Mouse (Mus musculus) forebrain, embryonic 14.5 days (tissue): ENCODE measurements around the gene Bclaf1. TPM values are rescaled to one million over a fixed set of nuclear protein-coding genes. Genes with fewer than 3 reads are reported as not detected.

Experiments
- ATAC-seq: fragments of 200-750 bp; cut with Nextera tagmentation; 2 replicates; pipeline ENCODE4 v1.8.0; 2017; ENCODE audit warnings: mild to moderate bottlenecking, moderate library complexity
- DNase-seq: peaks from one replicate; pipeline ENCODE4 v3.0.0-alpha.2; 2015; ENCODE audit warnings: low spot score
- H3K27ac ChIP-seq: fragments of 300-500 bp; sonication (generic); 2 replicates; pipeline ENCODE4 v1.5.1; 2014; ENCODE audit warnings: low read depth, mild to moderate bottlenecking, control low read depth, low read length, moderate library complexity
- H3K27me3 ChIP-seq: fragments of 300-500 bp; sonication (generic); replicated peaks from 2 replicates; pipeline ENCODE4 v1.6.1; 2014; ENCODE audit warnings: low read length, control low read depth, mixed read lengths; ENCODE audit not compliant: control insufficient read depth, insufficient read depth
- H3K36me3 ChIP-seq: fragments of 300-500 bp; sonication (generic); 2 replicates; pipeline ENCODE4 v1.6.1; 2014; ENCODE audit warnings: low read length, control low read depth; ENCODE audit not compliant: control insufficient read depth, insufficient read depth
- H3K4me1 ChIP-seq: fragments of 300-500 bp; sonication (generic); 2 replicates; pipeline ENCODE4 v1.6.1; 2014; ENCODE audit warnings: antibody characterized with exemption, low read length, control low read depth; ENCODE audit not compliant: control insufficient read depth, insufficient read depth
- H3K4me2 ChIP-seq: fragments of 300-500 bp; sonication (generic); 2 replicates; pipeline ENCODE4 v1.6.1; 2014; ENCODE audit warnings: mild to moderate bottlenecking, control low read depth, low read length
- H3K4me3 ChIP-seq: fragments of 300-500 bp; sonication (generic); 2 replicates; pipeline ENCODE4 v1.5.1; 2014; ENCODE audit warnings: low read depth, low read length, control low read depth
- H3K9ac ChIP-seq: fragments of 300-500 bp; sonication (generic); 2 replicates; pipeline ENCODE4 v1.6.1; 2014; ENCODE audit warnings: mild to moderate bottlenecking, low read length, control low read depth, moderate library complexity
- H3K9me3 ChIP-seq: fragments of 300-500 bp; sonication (generic); replicated peaks from 2 replicates; pipeline ENCODE4 v1.6.1; 2016; ENCODE audit warnings: low read length, control low read depth, mixed read lengths; ENCODE audit not compliant: control insufficient read depth
- WGBS: fragments of 180-500 bp; shearing (Covaris S2); extraction: QIAGEN DNeasy Blood & Tissue Kit; methylation state at CpG from one replicate; pipeline ENCODE4 v1.1.7; 2014; 5-methylcytosine and 5-hydroxymethylcytosine counted together
- polyA plus RNA-seq: library from polyadenylated mRNA; unstranded; fragments of >200 nt; fragmentation: Nextera tagmentation; extraction: Ambion mirVana; gene quantifications from 2 replicates; pipeline ENCODE4 v1.2.1, GENCODE M21; 2014

The Bclaf1 gene
- polyA plus RNA-seq = 137 and 143 TPM in 2 replicates

DNA sequence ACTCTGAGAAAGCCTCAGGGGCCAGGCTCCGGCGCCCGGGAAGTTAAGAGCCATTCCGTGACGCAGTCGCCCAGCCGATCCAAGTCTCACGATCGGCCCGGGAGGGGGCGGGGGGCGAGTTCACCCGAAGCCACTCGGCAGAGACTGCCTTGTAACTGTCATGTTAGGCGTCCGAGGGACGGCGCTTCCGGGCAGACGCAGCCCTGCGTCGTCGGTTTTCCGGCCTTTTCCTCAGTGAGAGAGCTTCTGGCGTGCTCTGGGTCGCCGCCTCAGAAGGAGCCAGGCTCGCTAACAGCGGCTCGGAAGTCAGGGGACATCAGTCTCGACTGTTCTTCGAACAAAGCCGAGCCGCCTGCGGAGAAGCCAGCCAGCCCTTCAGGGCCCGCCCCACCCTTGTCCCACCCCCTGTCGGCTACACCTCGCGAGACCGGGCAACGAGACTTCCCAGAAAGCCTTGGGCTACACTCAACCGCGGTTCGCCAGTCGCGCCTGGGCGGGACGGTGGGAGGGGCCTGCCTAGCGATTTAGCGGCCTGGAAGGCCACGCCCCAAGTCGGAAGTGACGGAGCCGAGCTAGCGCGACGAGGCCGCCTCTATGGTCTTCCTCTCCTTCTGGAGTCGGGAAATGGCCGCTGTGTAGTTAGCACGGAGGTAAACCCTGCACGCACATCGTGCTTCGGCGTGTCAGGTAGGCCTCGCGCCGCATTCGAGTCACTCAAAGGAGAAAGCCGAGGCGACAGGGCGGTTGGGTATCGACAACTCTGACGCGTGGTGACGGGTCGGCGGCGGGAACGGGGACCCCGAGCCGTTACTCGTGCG, at the start of gene Bclaf1:
TSS of gene Bclaf1 (plus strand) at position 552 of the 818 bp plus-strand sequence.
- H3K4me3 ChIP-seq = peak within 1 kb of the TSS; percentile 81
- peak; percentile 100 for DNase-seq
- peak within 1 kb of the TSS; percentile 82 for H3K4me2 ChIP-seq
- no peaks in the 10 kb centered on the region for H3K9me3 ChIP-seq
- H3K4me1 ChIP-seq = peaks cover 14% of the 10 kb centered on the region
- H3K36me3 ChIP-seq = no peaks in the 10 kb centered on the region
- peak within 1 kb of the TSS; percentile 92 for H3K9ac ChIP-seq
- H3K27ac ChIP-seq = peak within 1 kb of the TSS; percentile 100
- under 1% methylated on average over 83 of the region's 84 CpGs for WGBS
- peak; percentile 98 for ATAC-seq
- H3K27me3 ChIP-seq = no peaks in the 10 kb centered on the region

DNA sequence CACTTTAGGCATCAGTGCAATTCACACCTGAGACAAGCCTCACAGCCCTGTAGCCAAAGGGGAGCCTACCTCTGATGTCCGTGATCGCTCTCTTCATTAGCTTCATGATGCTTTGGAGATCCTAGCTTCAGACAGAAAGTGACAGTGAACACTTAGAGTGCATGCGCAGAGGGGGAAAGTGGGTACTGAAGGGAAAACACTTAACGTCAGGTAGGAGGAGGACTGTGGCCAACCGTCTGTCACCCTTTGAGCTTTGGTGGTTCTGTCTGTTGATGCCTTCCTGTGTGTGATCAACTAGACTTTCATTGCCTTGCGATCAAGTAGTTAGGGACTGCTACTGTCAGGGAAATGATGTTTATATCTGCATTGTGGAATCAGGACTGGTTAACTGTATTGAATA, 49.4 kb upstream of the Bclaf1 start:
- no peaks in the 10 kb centered on the region for H3K9me3 ChIP-seq
- DNase-seq (no peak), ATAC-seq (no peak)
- H3K4me1 ChIP-seq = no peaks in the 10 kb centered on the region
- H3K4me3 ChIP-seq = no peak overlapping the region
- H3K9ac ChIP-seq = no peak overlapping the region
- H3K36me3 ChIP-seq = no peaks in the 10 kb centered on the region
- 93% methylated on average over 6 of the region's 6 CpGs for WGBS
- no peak overlapping the region for H3K4me2 ChIP-seq
- no peaks in the 10 kb centered on the region for H3K27me3 ChIP-seq
- H3K27ac ChIP-seq = no peak overlapping the region

GRCm38 (mm10) chr10:20264479-20264878, 47.8 kb upstream of the Bclaf1 start:
- no peak overlapping the region for H3K27ac ChIP-seq
- H3K4me3 ChIP-seq = no peak overlapping the region
- H3K4me1 ChIP-seq = no peaks in the 10 kb centered on the region
- DNase-seq (no peak), ATAC-seq (no peak)
- H3K4me2 ChIP-seq = no peak overlapping the region
- no peaks in the 10 kb centered on the region for H3K27me3 ChIP-seq
- 74% methylated on average over 7 of the region's 7 CpGs for WGBS
- H3K9me3 ChIP-seq = no peaks in the 10 kb centered on the region
- no peak overlapping the region for H3K9ac ChIP-seq
- no peaks in the 10 kb centered on the region for H3K36me3 ChIP-seq

DNA sequence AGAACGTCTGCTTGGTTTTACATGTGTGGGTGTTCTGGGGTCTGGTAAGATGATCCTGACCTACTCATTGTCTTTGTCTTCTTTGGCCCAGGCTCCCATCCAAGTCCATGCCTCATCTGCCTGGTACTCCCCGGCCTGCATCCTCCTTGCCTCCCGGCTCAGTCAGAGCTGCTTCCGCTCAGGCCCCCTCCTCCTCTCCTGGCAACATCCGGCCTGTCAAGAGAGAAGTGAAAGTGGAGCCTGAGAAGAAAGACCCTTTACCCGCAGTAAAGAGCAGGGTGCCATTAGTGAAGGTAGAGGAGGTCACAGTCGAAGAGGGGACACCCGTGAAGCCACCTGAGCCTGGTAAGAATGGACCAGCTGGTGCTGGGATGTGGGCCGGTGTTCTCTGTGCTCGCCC, 45.2 kb upstream of the Bclaf1 start:
- Histone ChIP-seq H3K4me1 (no peaks in the 10 kb centered on the region), H3K4me2 (no peak overlapping the region), H3K27me3 (no peaks in the 10 kb centered on the region), H3K9me3 (no peaks in the 10 kb centered on the region), H3K36me3 (no peaks in the 10 kb centered on the region), H3K9ac (no peak overlapping the region), H3K4me3 (no peak overlapping the region), H3K27ac (no peak overlapping the region)
- 79% methylated on average over 10 of the region's 10 CpGs for WGBS
- ATAC-seq (no peak), DNase-seq (no peak)

DNA sequence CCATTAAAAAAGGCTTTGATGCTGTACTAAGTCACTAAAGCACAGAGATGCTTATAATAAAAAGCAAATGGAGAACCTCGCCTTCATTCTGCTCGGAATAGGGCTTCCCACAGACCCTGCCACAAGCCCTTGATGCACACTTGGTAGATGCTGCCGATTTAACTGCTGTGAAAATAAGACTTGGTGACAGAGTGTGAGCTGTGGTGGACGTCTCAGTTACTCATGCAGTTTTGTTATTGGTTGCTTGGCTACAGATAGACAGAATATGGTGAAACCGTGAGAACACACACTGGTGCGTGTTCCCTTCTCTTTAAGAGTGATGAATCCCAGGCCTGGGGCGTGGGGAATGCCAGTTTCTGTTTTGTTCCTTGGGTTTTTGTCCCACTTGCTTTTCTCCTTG, 43.3 kb upstream of the Bclaf1 start:
- H3K4me3 ChIP-seq = no peak overlapping the region
- no peak for ATAC-seq
- 50% methylated on average over 7 of the region's 7 CpGs for WGBS
- DNase-seq = no peak
- no peak overlapping the region for H3K4me2 ChIP-seq
- H3K27ac ChIP-seq = no peak overlapping the region
- no peaks in the 10 kb centered on the region for H3K4me1 ChIP-seq
- no peaks in the 10 kb centered on the region for H3K36me3 ChIP-seq
- no peak overlapping the region for H3K9ac ChIP-seq
- H3K27me3 ChIP-seq = no peaks in the 10 kb centered on the region
- H3K9me3 ChIP-seq = no peaks in the 10 kb centered on the region

GRCm38 (mm10) chr10:20272380-20272779, 39.9 kb upstream of the Bclaf1 start:
- H3K27me3 ChIP-seq = no peaks in the 10 kb centered on the region
- no peaks in the 10 kb centered on the region for H3K9me3 ChIP-seq
- no peak overlapping the region for H3K27ac ChIP-seq
- H3K4me3 ChIP-seq = no peak overlapping the region
- H3K36me3 ChIP-seq = no peaks in the 10 kb centered on the region
- WGBS = 90% methylated on average over 5 of the region's 5 CpGs
- no peak for DNase-seq
- H3K4me2 ChIP-seq = no peak overlapping the region
- no peak for ATAC-seq
- H3K4me1 ChIP-seq = no peaks in the 10 kb centered on the region
- H3K9ac ChIP-seq = no peak overlapping the region

DNA sequence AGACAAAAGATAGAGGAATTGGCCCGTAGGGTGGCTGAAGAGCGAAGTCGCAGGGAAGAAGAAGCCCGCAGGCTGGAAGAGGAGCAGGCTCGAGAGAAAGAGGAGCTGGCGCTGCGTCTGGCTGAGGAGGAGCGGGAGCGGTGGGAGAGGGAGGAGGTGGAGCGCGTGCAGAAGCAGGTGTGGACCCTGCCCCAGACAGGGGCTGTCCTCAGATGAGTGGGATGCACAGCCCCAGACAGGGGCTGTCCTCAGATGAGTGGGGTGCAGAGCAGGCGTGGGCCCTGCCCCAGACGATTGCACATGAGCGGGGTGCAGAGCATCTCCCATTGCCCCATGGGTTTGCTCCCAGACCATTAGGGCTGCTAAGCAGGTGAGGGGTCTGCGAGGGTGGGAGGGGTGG, 39.0 kb upstream of the Bclaf1 start:
- no peaks in the 10 kb centered on the region for H3K27me3 ChIP-seq
- no peak overlapping the region for H3K4me3 ChIP-seq
- H3K27ac ChIP-seq = no peak overlapping the region
- no peak overlapping the region for H3K9ac ChIP-seq
- H3K36me3 ChIP-seq = no peaks in the 10 kb centered on the region
- no peak for DNase-seq
- H3K4me2 ChIP-seq = no peak overlapping the region
- 0 out of 2 replicates have a peak, but pooled peaks have one; percentile 37 for ATAC-seq
- H3K4me1 ChIP-seq = no peaks in the 10 kb centered on the region
- WGBS = 69% methylated on average over 15 of the region's 15 CpGs
- H3K9me3 ChIP-seq = no peaks in the 10 kb centered on the region

DNA sequence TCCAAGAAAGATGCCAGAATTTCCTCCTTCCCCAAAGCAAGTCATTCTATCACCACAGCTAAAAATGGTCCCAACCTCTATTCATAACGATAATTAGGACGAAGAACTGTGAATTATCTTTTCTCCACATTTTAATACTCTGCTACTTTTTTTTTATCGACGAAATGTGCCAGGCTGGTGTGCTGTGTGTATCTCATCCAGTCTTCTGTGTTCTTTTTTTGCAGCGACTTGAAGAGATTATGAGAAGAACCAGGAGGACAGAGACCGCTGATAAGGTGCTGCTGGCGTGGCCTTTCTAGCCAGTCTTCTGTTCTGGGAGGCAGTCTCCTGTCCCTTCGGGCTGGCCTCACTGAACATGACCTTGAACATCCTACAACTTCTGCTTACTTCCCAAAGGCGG, 38.2 kb upstream of the Bclaf1 start:
- ATAC-seq (no peak), DNase-seq (no peak)
- H3K4me1 ChIP-seq = no peaks in the 10 kb centered on the region
- no peak overlapping the region for H3K27ac ChIP-seq
- H3K9me3 ChIP-seq = no peaks in the 10 kb centered on the region
- 86% methylated on average over 9 of the region's 9 CpGs for WGBS
- no peaks in the 10 kb centered on the region for H3K27me3 ChIP-seq
- H3K36me3 ChIP-seq = no peaks in the 10 kb centered on the region
- no peak overlapping the region for H3K9ac ChIP-seq
- H3K4me3 ChIP-seq = no peak overlapping the region
- H3K4me2 ChIP-seq = no peak overlapping the region

GRCm38 (mm10) chr10:20281456-20281855, 30.8 kb upstream of the Bclaf1 start:
- H3K9me3 ChIP-seq = no peaks in the 10 kb centered on the region
- H3K27me3 ChIP-seq = no peaks in the 10 kb centered on the region

More at GRCm38 (mm10) chr10:20281456-20281855, 30.8 kb upstream of the Bclaf1 start:
- ATAC-seq (no peak), DNase-seq (no peak)
- Histone ChIP-seq H3K4me3 (no peak overlapping the region), H3K9ac (no peak overlapping the region), H3K4me1 (peaks cover 14% of the 10 kb centered on the region), H3K36me3 (no peaks in the 10 kb centered on the region), H3K4me2 (no peak overlapping the region), H3K27ac (no peak overlapping the region)
- 75% methylated on average over 2 of the region's 2 CpGs for WGBS
